Mouse (Mus musculus): Measurements from ENCODE around the gene Ss18l1. TPM values are rescaled to one million over a fixed set of nuclear protein-coding genes. Genes with fewer than 3 reads are reported as not detected.

Ss18l1 gene
- total and polyA plus RNA-seq, 2 experiments: 2.0 to 4.6 TPM

DNA sequence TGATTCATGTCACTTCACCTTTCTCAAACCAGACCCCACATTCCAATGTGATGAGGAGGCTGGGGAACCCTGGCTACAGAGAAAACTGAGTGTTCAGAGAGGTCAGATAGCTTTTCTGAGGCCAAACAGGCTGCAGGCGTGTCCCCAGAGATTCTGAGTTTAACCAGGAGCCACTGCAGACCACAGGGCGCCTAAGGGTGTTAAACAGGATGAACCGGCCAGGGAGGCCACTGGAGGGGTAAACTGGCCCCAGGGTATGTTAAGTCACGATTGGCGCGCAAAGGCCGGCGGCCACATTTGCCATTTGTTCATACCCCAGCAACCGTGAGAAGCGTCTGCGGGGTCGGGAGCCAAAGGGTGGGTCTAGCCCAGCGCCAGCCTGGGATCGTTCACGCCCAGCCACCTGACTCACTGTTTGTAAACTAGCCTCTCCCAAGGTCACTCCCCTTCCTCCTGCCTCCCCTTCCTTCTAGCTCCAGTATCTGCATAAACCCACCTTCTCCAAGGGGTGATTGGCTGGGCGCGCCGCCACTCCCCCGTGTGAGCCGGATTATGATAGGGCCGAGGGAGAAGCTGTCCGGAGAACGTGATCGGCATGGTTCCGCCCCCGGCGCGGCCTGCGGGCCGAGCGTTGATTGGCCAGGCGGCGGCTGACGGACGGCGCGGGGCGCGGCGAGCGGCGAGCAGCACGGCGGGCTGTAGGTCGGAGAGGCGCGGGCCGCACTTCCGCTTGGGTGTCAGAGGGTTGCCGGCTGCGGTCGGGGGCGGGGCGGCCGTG lies 76.5 kb downstream of the Ss18l1 start, which contains the start of gene Osbpl2:
TSS of gene Osbpl2 (plus strand) at position 646 of the 778 bp plus-strand sequence.
- DNase-seq (ENCODE audit: extremely low read depth, low read depth, low spot score): peak; percentile 97
- Histone ChIP-seq H3K4me3 (ENCODE audit: insufficient read depth, low read depth, low read length) (peak within 1 kb of the TSS; percentile 95), H3K4me1 (ENCODE audit: control insufficient read depth, insufficient read depth, low read length) (peaks cover 16% of the 10 kb centered on the region), H3K27ac (replicated peaks; ENCODE audit: insufficient read depth, low read depth, low read length) (peak within 1 kb of the TSS; percentile 78), H3K27me3 (ENCODE audit: control insufficient read depth, insufficient read depth, low read length) (no peaks in the 10 kb centered on the region), H3K36me3 (ENCODE audit: control insufficient read depth, insufficient read depth, low read length) (no peaks in the 10 kb centered on the region), H3K9ac (ENCODE audit: low read depth, low read length) (peak within 1 kb of the TSS; percentile 93), H3K79me2 (ENCODE audit: control insufficient read depth, insufficient read depth, low read length) (peaks cover 13% of the 10 kb centered on the region)
- TF ChIP-seq CTCF (IDR thresholded peaks at IDR 0.05; ENCODE audit: low read depth, low read length) (no peak), POLR2A (IDR thresholded peaks at IDR 0.05; ENCODE audit: extremely low read depth, insufficient read depth, low read length) (0 out of 2 replicates have a peak, but pooled peaks have one; percentile 64)
- 1% methylated on average over 55 of the region's 55 CpGs for WGBS

Other genes with a start within 250 kb of the Ss18l1 start
- gene Taf4, start 65.9 kb upstream of the Ss18l1 start, total RNA-seq (2014; rRNA removed): 4.0 and 4.2 TPM in 2 replicates
- 3.9 and 4.3 TPM in 2 replicates for gene Taf4, start 65.9 kb upstream of the Ss18l1 start, polyA plus RNA-seq (2012; rRNA removed)
- 15.0 and 19.3 TPM in 2 replicates for gene Lsm14b, start 17.5 kb upstream of the Ss18l1 start, total RNA-seq (2014; rRNA removed)
- 14.5 and 15.4 TPM in 2 replicates for gene Lsm14b, start 17.5 kb upstream of the Ss18l1 start, polyA plus RNA-seq (2012; rRNA removed)
- gene Psma7, start 76 bp upstream of the Ss18l1 start, total RNA-seq (2014; rRNA removed): 191 and 199 TPM in 2 replicates
- 155 and 160 TPM in 2 replicates for gene Psma7, start 76 bp upstream of the Ss18l1 start, polyA plus RNA-seq (2012; rRNA removed)
- 19.6 and 22.4 TPM in 2 replicates for gene Mtg2, start 28.1 kb downstream of the Ss18l1 start, total RNA-seq (2014; rRNA removed)
- 15.6 and 17.8 TPM in 2 replicates for gene Mtg2, start 28.1 kb downstream of the Ss18l1 start, polyA plus RNA-seq (2012; rRNA removed)
- gene Hrh3, start 62.0 kb downstream of the Ss18l1 start, total RNA-seq (2014; rRNA removed): 0.07 TPM in 1 of 2 replicates, not detected in the other
- gene Hrh3, start 62.0 kb downstream of the Ss18l1 start, polyA plus RNA-seq (2012; rRNA removed): not detected in 2 replicates
- 21.4 and 21.9 TPM in 2 replicates for gene Osbpl2, start 76.8 kb downstream of the Ss18l1 start, total RNA-seq (2014; rRNA removed)
- gene Osbpl2, start 76.8 kb downstream of the Ss18l1 start, polyA plus RNA-seq (2012; rRNA removed): 14.0 and 15.0 TPM in 2 replicates
- gene Adrm1, start 129.0 kb downstream of the Ss18l1 start, total RNA-seq (2014; rRNA removed): 30.7 and 37.1 TPM in 2 replicates
- gene Adrm1, start 129.0 kb downstream of the Ss18l1 start, polyA plus RNA-seq (2012; rRNA removed): 95.4 and 107 TPM in 2 replicates
- gene Lama5, start 183.3 kb downstream of the Ss18l1 start, total RNA-seq (2014; rRNA removed): 0.65 and 0.74 TPM in 2 replicates
- 1.6 and 4.0 TPM in 2 replicates for gene Lama5, start 183.3 kb downstream of the Ss18l1 start, polyA plus RNA-seq (2012; rRNA removed)
- 713 and 1,049 TPM in 2 replicates for gene Rps21, start 214.9 kb downstream of the Ss18l1 start, total RNA-seq (2014; rRNA removed)
- gene Rps21, start 214.9 kb downstream of the Ss18l1 start, polyA plus RNA-seq (2012; rRNA removed): 880 and 922 TPM in 2 replicates
- 8.9 and 10.3 TPM in 2 replicates for gene Cables2, start 231.0 kb downstream of the Ss18l1 start, total RNA-seq (2014; rRNA removed)
- gene Cables2, start 231.0 kb downstream of the Ss18l1 start, polyA plus RNA-seq (2012; rRNA removed): 29.2 and 29.5 TPM in 2 replicates
- not detected in 2 replicates for gene Rbbp8nl, start 247.4 kb downstream of the Ss18l1 start, total RNA-seq (2014; rRNA removed)
- not detected in 2 replicates for gene Rbbp8nl, start 247.4 kb downstream of the Ss18l1 start, polyA plus RNA-seq (2012; rRNA removed)

All from liver, adult 2 months (tissue).